Mouse (Mus musculus): ENCODE data around the gene Rab4a. TPM values are rescaled to one million over a fixed set of nuclear protein-coding genes. Genes with fewer than 3 reads are reported as not detected.
A peak's percentile ranks its signal among the peaks of the same experiment; 100 is the strongest.

The Rab4a gene
- polyA plus RNA-seq, 1 experiment: 111 TPM

DNA sequence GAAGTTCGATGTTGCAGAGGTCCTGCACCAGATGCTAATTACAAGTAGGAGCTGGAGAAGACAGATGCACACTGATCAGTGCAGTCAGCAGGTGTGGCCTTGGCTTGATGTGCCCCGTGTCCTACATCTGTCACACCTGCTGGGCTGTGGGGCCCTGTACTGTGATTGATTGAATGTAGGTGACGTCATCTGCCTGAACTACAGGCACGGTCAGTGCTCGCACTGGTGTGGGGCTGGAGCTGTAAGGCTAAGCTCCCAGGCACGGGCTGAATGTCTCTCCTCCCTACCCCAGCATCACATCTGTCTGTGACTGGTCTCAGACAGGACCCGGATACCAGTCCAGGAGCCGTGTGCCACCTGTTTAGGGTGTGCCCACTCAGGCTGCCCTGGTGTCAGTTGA, 24.5 kb upstream of the Rab4a start:
- no peak overlapping the region for H3K27ac ChIP-seq (ENCODE audit: insufficient read depth, low read length)
- TF ChIP-seq POLR2A (IDR thresholded peaks at IDR 0.05; ENCODE audit: borderline replicate concordance, insufficient read depth, low read length): no peak
- no peak for TF ChIP-seq CTCF (IDR thresholded peaks at IDR 0.05; ENCODE audit: borderline replicate concordance, insufficient read depth, low read depth, low read length)
- no peak for DNase-seq
- H3K4me1 ChIP-seq (ENCODE audit: control insufficient read depth, insufficient read depth, low read length): peaks cover 13% of the 10 kb centered on the region
- no peak overlapping the region for H3K4me3 ChIP-seq (replicated peaks; ENCODE audit: insufficient read depth, low read depth, low read length)
- WGBS: 62% methylated on average over 8 of the region's 8 CpGs
- no peaks in the 10 kb centered on the region for H3K27me3 ChIP-seq (ENCODE audit: control insufficient read depth, insufficient read depth, low read length)

DNA sequence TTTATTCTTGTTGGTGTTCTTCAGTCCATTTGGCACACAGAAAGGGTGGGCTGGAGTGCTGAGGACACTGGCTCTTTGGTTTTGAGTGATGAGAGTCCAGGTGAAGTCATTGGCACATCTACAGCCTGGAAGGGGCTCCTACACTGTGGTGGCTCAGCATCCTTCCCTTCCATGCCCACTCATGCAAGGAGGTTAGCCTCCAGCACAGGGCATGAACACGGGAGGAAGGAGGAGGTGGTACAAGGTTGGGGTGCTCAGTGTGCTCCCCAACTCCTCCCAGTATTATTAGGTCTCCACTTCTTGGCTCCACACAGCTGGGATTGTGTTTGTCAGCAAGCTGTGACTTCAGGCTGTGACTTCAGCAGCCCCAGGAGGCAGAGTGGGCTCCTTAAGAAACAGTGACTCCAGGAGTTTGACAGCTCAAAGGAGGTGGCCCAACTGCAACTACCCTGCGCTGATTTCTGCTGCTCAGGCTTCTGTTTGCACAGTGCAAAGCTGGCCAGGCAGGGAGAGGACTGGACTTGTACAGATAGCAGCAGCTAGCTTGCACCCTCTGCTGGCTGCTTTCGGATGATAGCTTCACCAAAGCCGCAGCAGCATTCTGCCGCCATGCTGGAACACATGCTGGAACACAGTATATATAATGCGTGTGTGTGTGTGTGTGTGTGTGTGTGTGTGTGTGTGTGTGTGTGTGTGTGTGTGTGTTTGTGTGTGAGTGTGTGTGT, 22.1 kb upstream of the Rab4a start:
- Histone ChIP-seq H3K27ac (ENCODE audit: insufficient read depth, low read length) (peak overlapping the region; percentile 14; the same call in 1 of the 2 replicates), H3K27me3 (ENCODE audit: control insufficient read depth, insufficient read depth, low read length) (no peaks in the 10 kb centered on the region), H3K4me1 (ENCODE audit: control insufficient read depth, insufficient read depth, low read length) (peaks cover 30% of the 10 kb centered on the region), H3K4me3 (replicated peaks; ENCODE audit: insufficient read depth, low read depth, low read length) (no peak overlapping the region)
- WGBS: 4% methylated on average over 6 of the region's 6 CpGs
- peak; percentile 85 to 86 for DNase-seq
- TF ChIP-seq CTCF (IDR thresholded peaks at IDR 0.05; ENCODE audit: borderline replicate concordance, insufficient read depth, low read depth, low read length) (peak; percentile 94), POLR2A (IDR thresholded peaks at IDR 0.05; ENCODE audit: borderline replicate concordance, insufficient read depth, low read length) (0 out of 2 replicates have a peak, but pooled peaks have one; percentile 8)

DNA sequence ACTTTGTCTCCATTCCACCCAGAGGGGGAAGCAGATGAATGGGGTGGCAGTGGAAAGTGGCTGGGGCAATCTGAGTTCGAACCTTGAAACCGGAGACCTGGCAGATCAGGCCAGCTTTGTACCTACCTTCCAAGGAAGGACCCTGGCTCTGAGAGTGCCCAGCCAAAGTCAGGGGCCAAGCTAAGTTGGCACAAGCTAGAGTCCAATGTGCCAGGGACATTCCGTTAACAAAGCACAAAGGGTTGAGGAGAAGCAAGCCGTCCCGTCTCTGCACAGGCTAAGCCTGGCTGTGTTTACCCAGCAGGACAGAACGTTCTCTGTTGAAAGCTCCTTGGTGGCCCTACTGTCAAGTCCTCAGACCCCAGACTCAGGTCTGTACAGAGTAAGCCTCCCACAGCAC, 19.6 kb upstream of the Rab4a start:
- Histone ChIP-seq H3K27ac (ENCODE audit: insufficient read depth, low read length) (peak overlapping the region; percentile 86), H3K4me1 (ENCODE audit: control insufficient read depth, insufficient read depth, low read length) (peaks cover 42% of the 10 kb centered on the region), H3K4me3 (replicated peaks; ENCODE audit: insufficient read depth, low read depth, low read length) (no peak overlapping the region), H3K27me3 (ENCODE audit: control insufficient read depth, insufficient read depth, low read length) (no peaks in the 10 kb centered on the region)
- peak; percentile 44 to 57 for DNase-seq
- no peak for TF ChIP-seq CTCF (IDR thresholded peaks at IDR 0.05; ENCODE audit: borderline replicate concordance, insufficient read depth, low read depth, low read length)
- no peak for TF ChIP-seq POLR2A (IDR thresholded peaks at IDR 0.05; ENCODE audit: borderline replicate concordance, insufficient read depth, low read length)
- WGBS: 23% methylated on average over 6 of the region's 6 CpGs

DNA sequence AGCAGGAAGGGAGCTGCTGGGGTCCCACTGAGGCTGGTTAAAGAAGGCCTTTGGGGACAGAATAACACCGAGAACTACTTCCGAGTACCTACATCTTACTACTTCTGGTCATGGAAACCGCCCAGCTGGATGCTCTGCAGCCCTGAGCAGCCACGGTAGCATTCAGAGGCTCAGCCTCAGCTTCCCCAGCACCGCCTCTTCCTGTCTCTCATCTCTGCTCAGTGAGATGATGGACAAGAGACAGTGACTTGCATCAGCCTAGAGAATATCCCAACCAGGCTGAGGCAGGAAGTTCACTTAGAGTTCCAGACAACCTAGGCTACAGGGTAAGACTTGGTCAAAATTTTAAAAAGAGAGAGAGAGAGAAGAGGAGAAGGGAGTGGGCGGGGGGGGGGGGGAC, 19.1 kb upstream of the Rab4a start:
- H3K4me3 ChIP-seq (replicated peaks; ENCODE audit: insufficient read depth, low read depth, low read length): no peak overlapping the region

DNA sequence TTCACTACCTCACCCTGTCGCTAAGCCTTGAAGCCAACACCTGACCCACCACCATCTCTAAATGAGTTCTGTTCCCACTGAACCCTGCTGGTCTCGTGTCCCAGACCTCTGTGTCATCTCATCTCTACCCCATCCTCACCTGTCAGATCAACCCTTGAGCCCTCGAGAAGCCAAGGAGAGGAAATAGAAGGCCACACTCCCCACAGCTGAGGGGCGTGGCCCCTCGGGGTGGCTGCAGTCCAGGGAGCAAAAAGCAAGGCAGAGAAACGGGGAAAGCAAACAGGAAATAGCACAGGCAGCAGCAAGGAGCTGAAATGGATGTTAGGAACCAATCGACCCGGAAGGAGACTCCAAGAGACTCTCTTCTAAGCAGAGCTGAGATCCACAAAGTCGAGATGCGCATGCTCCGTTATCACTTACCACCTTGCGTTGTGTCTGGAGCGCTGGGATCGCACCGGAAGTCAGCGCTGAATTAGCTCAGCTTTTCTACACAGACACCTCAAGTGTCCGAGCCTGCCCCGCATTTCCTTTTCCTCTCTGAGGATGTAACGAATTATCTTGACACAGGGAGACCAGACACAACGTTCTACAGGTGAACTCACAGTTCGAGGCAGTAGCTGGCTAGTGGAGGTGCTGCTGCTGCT, 18.4 kb upstream of the Rab4a start:
- no peak for TF ChIP-seq POLR2A (IDR thresholded peaks at IDR 0.05; ENCODE audit: borderline replicate concordance, insufficient read depth, low read length)
- TF ChIP-seq CTCF (IDR thresholded peaks at IDR 0.05; ENCODE audit: borderline replicate concordance, insufficient read depth, low read depth, low read length): no peak
- Histone ChIP-seq H3K4me3 (replicated peaks; ENCODE audit: insufficient read depth, low read depth, low read length) (no peak overlapping the region), H3K27ac (ENCODE audit: insufficient read depth, low read length) (peak overlapping the region; percentile 72), H3K27me3 (ENCODE audit: control insufficient read depth, insufficient read depth, low read length) (no peaks in the 10 kb centered on the region), H3K4me1 (ENCODE audit: control insufficient read depth, insufficient read depth, low read length) (peaks cover 42% of the 10 kb centered on the region)
- WGBS: 63% methylated on average over 21 of the region's 21 CpGs
- DNase-seq: peak in 1 of 2 experiments; percentile 43

More for the DNA sequence above, 19.1 kb upstream of the Rab4a start:
- WGBS: 66% methylated on average over 6 of the region's 6 CpGs
- DNase-seq: peak in 1 of 2 experiments; percentile 32
- H3K4me1 ChIP-seq (ENCODE audit: control insufficient read depth, insufficient read depth, low read length): peaks cover 42% of the 10 kb centered on the region
- H3K27me3 ChIP-seq (ENCODE audit: control insufficient read depth, insufficient read depth, low read length): no peaks in the 10 kb centered on the region
- no peak for TF ChIP-seq POLR2A (IDR thresholded peaks at IDR 0.05; ENCODE audit: borderline replicate concordance, insufficient read depth, low read length)
- no peak for TF ChIP-seq CTCF (IDR thresholded peaks at IDR 0.05; ENCODE audit: borderline replicate concordance, insufficient read depth, low read depth, low read length)
- peak overlapping the region; percentile 86 for H3K27ac ChIP-seq (ENCODE audit: insufficient read depth, low read length)

DNA sequence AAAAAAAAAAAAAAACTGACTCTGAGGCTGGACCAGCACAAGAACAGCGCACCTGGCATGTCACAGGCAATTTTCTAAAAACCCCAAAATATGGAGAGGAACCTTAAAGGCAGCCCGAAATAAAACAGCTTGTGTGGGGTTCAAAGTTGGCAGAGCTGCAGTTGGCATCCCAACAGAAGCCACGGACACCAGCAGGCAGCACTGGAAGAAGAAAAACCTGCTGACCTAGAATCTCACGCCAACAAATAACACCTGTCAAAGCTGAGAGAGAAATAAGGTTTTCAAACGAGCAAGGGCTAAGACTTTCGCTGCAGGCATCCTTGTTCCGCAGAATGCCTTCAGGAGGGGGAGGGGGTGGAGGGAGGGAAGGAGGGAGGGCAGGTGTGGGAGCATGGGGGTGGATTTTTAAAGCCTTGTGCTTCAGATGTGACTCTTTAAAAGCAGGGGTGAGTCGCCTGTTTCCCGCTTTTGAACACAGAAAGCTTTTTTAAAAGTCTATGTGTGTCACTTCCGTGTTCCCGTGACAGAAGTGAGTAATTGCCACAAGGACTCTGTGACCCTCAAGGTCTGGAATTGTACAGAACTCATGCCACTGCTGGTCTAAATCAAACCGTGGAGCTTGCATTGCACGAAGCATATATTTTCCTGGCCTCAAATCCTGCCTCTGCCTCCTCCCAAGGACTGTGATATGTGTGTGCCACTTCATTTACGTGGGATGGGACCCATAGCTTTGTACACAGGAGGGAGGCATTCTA, 17.2 kb upstream of the Rab4a start:
- WGBS: 7% methylated on average over 14 of the region's 14 CpGs
- Histone ChIP-seq H3K4me3 (replicated peaks; ENCODE audit: insufficient read depth, low read depth, low read length) (no peak overlapping the region), H3K4me1 (ENCODE audit: control insufficient read depth, insufficient read depth, low read length) (peaks cover 40% of the 10 kb centered on the region), H3K27me3 (ENCODE audit: control insufficient read depth, insufficient read depth, low read length) (no peaks in the 10 kb centered on the region), H3K27ac (ENCODE audit: insufficient read depth, low read length) (peak overlapping the region; percentile 97)
- DNase-seq: peak; percentile 87 to 95
- no peak for TF ChIP-seq POLR2A (IDR thresholded peaks at IDR 0.05; ENCODE audit: borderline replicate concordance, insufficient read depth, low read length)
- TF ChIP-seq CTCF (IDR thresholded peaks at IDR 0.05; ENCODE audit: borderline replicate concordance, insufficient read depth, low read depth, low read length): no peak

DNA sequence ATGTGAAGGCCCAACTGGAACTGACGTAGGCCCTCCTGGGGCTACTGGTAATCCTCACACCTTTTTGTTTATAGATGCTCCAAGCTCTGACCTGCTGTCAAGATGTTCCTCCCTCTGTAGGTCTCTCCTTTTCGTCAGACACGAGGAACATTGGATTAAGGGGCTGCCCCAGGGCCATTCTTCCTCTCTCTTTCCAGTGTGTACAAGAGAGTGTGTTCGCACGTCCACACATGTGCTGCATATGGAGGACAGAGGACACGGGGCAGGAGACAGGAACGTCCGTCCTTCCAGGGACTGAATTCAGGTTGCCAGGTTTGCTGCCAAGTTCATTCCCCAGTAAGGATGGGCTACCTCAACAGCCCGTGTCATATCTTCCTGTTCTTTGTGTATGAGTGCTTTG, 16.3 kb upstream of the Rab4a start:
- H3K4me1 ChIP-seq (ENCODE audit: control insufficient read depth, insufficient read depth, low read length): peaks cover 38% of the 10 kb centered on the region
- H3K27me3 ChIP-seq (ENCODE audit: control insufficient read depth, insufficient read depth, low read length): no peaks in the 10 kb centered on the region
- WGBS: 27% methylated on average over 9 of the region's 9 CpGs
- peak overlapping the region; percentile 39 for H3K4me3 ChIP-seq (replicated peaks; ENCODE audit: insufficient read depth, low read depth, low read length)
- TF ChIP-seq POLR2A (IDR thresholded peaks at IDR 0.05; ENCODE audit: borderline replicate concordance, insufficient read depth, low read length): no peak
- TF ChIP-seq CTCF (IDR thresholded peaks at IDR 0.05; ENCODE audit: borderline replicate concordance, insufficient read depth, low read depth, low read length): no peak
- peak overlapping the region; percentile 97 for H3K27ac ChIP-seq (ENCODE audit: insufficient read depth, low read length)
- peak in 1 of 2 experiments; percentile 60 for DNase-seq
